Mouse (Mus musculus) stomach, postnatal 0 days (tissue): Measurements from ENCODE around the gene Prrx2.

Experiments
- CTCF ChIP-seq: IDR thresholded peaks from 2 replicates; pipeline ENCODE4 v1.5.1; 2016; ENCODE audit warnings: antibody characterized with exemption, low read depth, mild to moderate bottlenecking, moderate library complexity
- EP300 ChIP-seq: optimal IDR thresholded peaks from 2 replicates; pipeline ENCODE3; 2016; ENCODE audit warnings: antibody characterized with exemption

- TF ChIP-seq CTCF (no peak), EP300 (no peak)
Measured at GRCm38 (mm10) chr2:30913022-30913421, 78.2 kb downstream of the Prrx2 start.
